11 mouse cellular contexts compared by ENCODE assay signal in genomic region chrX:156594735-156595134, GRCm38 (mm10).
DNase-seq lines count a peak whose midpoint lies in the region; ATAC-seq lines count a peak whose summit lies in the region.
"Had no signal": no experiment of that assay in that cellular context is flagged by ENCODE, and none has a peak within 500 bp of the region (broad histone marks: within the 10 kb centered on the region; RNA-seq: fewer than 3 reads in every experiment).

No protein-coding gene starts in this region.

- peak; percentile 1 to 3 for DNase-seq in cerebellum, postnatal 10 days
- no peak for DNase-seq in cerebellum, adult 8-10 months
- DNase-seq in layer of hippocampus, adult 18-20 months (ENCODE audit: low spot score in 2 of 2), result peak; percentile 0 to 21
- DNase-seq in layer of hippocampus, postnatal 25 days (ENCODE audit: extremely low spot score in 1 of 2, low spot score in 1 of 2), result no peak
- DNase-seq in adrenal gland, postnatal 10 days, result peak; percentile 1
- DNase-seq: kidney, postnatal 14 days; left cerebral cortex, postnatal 4 days; lung, adult 18-20 months had no signal

- no peaks in the 10 kb centered on the region for H3K4me1 ChIP-seq in midbrain, embryonic 12.5 days

- H3K36me3 ChIP-seq in midbrain, embryonic 12.5 days, result no peaks in the 10 kb centered on the region

- no peak overlapping the region for H3K27ac ChIP-seq in midbrain, embryonic 12.5 days (replicated peaks)

- WGBS in midbrain, embryonic 12.5 days, result 74% methylated on average over 5 of the region's 5 CpGs

- H3K9ac ChIP-seq in midbrain, embryonic 12.5 days (replicated peaks), result no peak overlapping the region

- no peaks in the 10 kb centered on the region for H3K9me3 ChIP-seq in midbrain, embryonic 12.5 days

- no peaks in the 10 kb centered on the region for H3K27me3 ChIP-seq in midbrain, embryonic 12.5 days

- H3K4me3 ChIP-seq in midbrain, embryonic 12.5 days, result no peak overlapping the region

- H3K4me2 ChIP-seq in midbrain, embryonic 12.5 days (replicated peaks), result no peak overlapping the region

- ATAC-seq in midbrain, embryonic 12.5 days (ENCODE audit: low FRiP score, low read depth), result 0 out of 2 replicates have a peak, but pooled peaks have one; percentile 27
- no peak for ATAC-seq in cerebellum, adult (ENCODE audit: insufficient number of reproducible peaks, low FRiP score, low TSS enrichment)
- no peak for ATAC-seq in megakaryocyte progenitor cell, adult 5-6 weeks (replicated peaks; ENCODE audit: poor library complexity)

Comparison
In these comparisons a context has a peak if more than half of its experiments do, and no peak if none do; other contexts are left out.
1. DNase-seq: peak in cerebellum, postnatal 10 days (2 of 2), layer of hippocampus, adult 18-20 months (2 of 2) and adrenal gland, postnatal 10 days (single experiment); none in cerebellum, adult 8-10 months (single experiment) and layer of hippocampus, postnatal 25 days (0 of 2).